8 mouse cellular contexts compared by ENCODE assay signal in the genomic region with DNA sequence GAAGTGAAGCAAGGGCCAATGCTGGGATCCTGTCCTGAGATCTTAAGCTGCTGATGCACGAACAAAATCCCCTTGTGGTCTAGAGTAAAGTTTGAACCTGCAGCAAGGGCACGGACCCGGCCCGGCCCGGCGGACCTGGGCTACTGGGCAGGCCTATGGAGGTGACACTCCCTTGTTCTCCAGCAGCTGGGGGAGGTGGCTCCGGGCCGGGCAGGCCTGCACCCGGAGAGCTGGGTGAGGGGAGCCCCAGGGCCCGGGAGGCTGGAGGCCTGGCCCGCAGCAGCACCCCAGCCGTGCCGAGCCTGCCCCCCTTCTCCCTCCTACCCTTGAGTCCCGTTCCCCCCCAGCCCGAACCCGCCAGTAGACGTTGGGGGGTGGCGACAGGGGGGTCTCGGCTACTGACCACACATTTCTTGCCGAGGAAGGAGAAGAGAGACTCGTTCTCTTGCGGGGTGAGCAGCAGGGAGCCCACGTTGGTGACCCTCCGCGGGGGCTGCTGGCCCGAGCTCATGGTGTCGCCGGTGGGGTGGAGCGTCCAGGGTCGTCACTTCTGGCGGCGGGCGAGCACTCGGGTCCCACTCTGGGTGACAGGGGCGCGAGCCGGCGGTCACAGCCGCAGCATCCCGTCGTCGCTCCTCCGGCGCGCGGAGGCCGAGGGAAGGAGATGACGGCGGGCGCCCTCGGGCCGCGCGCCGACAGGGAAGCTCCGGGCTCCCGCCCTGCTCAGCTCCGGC. TPM values are rescaled to one million over a fixed set of nuclear protein-coding genes. Genes with fewer than 3 reads are reported as not detected.
DNase-seq lines count a peak whose midpoint lies in the region; ATAC-seq and TF ChIP-seq lines count a peak whose summit lies in the region.

No protein-coding gene starts in this region.

- dilution Hi-C loops in CH12.LX (cut with MboI; ENCODE audit: extremely low pct_ligation_motif_present, extremely low pct_unique_long_range_greater_than_20kb, low sequenced_read_pairs): no loop called here

- in situ Hi-C loops in CH12.LX (cut with MboI; ENCODE audit: low pct_ligation_motif_present, low pct_unique_long_range_greater_than_20kb, low sequenced_read_pairs): no loop called here

- ATAC-seq in forebrain, embryonic 13.5 days: peak; percentile 50
- peak; percentile 53 for ATAC-seq in heart, embryonic 16.5 days (replicated peaks; ENCODE audit: extremely low read depth, insufficient read depth, low FRiP score)
- peak; percentile 50 for ATAC-seq in liver, postnatal 0 days
- ATAC-seq in neural tube, embryonic 14.5 days (ENCODE audit: low read depth): peak; percentile 42

- peaks cover 2 to 26% of the 10 kb centered on the region in 2 experiments; a peak in 2 of 4 replicates for H3K4me1 ChIP-seq in CH12.LX (ENCODE audit: control insufficient read depth in 1 of 2, insufficient read depth in 2 of 2)
- H3K4me1 ChIP-seq in forebrain, embryonic 13.5 days: peaks cover 22% of the 10 kb centered on the region
- H3K4me1 ChIP-seq in heart, embryonic 16.5 days (ENCODE audit: control insufficient read depth, insufficient read depth, low read length): peaks cover 9% of the 10 kb centered on the region
- peaks cover 10% of the 10 kb centered on the region for H3K4me1 ChIP-seq in liver, postnatal 0 days (ENCODE audit: insufficient read depth)
- H3K4me1 ChIP-seq in neural tube, embryonic 14.5 days (ENCODE audit: control insufficient read depth, insufficient read depth, low read length): peaks cover 12% of the 10 kb centered on the region

- H3K27ac ChIP-seq in CH12.LX (ENCODE audit: insufficient read depth, low read depth): peak overlapping the region; percentile 50
- peak overlapping the region; percentile 97 for H3K27ac ChIP-seq in forebrain, embryonic 13.5 days
- H3K27ac ChIP-seq in heart, embryonic 16.5 days (ENCODE audit: low read length): peak overlapping the region; percentile 98
- peak overlapping the region; percentile 98 for H3K27ac ChIP-seq in liver, postnatal 0 days (ENCODE audit: low read depth)
- peak overlapping the region; percentile 96 for H3K27ac ChIP-seq in neural tube, embryonic 14.5 days (ENCODE audit: low read depth, low read length)

- no peaks in the 10 kb centered on the region for H3K27me3 ChIP-seq in CH12.LX (replicated peaks)
- H3K27me3 ChIP-seq in forebrain, embryonic 13.5 days: no peaks in the 10 kb centered on the region
- no peaks in the 10 kb centered on the region for H3K27me3 ChIP-seq in heart, embryonic 16.5 days (ENCODE audit: control insufficient read depth, insufficient read depth, low read length)
- H3K27me3 ChIP-seq in liver, postnatal 0 days (ENCODE audit: insufficient read depth, low read length): no peaks in the 10 kb centered on the region
- H3K27me3 ChIP-seq in neural tube, embryonic 14.5 days (ENCODE audit: control insufficient read depth, insufficient read depth, low read length): no peaks in the 10 kb centered on the region; the same call in 1 of the 2 replicates

- H3K9ac ChIP-seq in CH12.LX (ENCODE audit: insufficient read depth, low read depth): peak overlapping the region; percentile 88
- peak overlapping the region; percentile 95 for H3K9ac ChIP-seq in forebrain, embryonic 13.5 days
- peak overlapping the region; percentile 99 for H3K9ac ChIP-seq in heart, embryonic 16.5 days (ENCODE audit: low read length)
- H3K9ac ChIP-seq in liver, postnatal 0 days (replicated peaks): peak overlapping the region; percentile 99
- peak overlapping the region; percentile 90 for H3K9ac ChIP-seq in neural tube, embryonic 14.5 days (replicated peaks; ENCODE audit: low read depth, low read length)

- H3K4me3 ChIP-seq in CH12.LX (replicated peaks in 1 of 3; ENCODE audit: low read depth in 2 of 3, low read length in 2 of 3, poor library complexity in 1 of 3): peak overlapping the region; percentile 96 to 98 (median 96)
- peak overlapping the region; percentile 94 for H3K4me3 ChIP-seq in forebrain, embryonic 13.5 days
- peak overlapping the region; percentile 99 for H3K4me3 ChIP-seq in heart, embryonic 16.5 days (ENCODE audit: low read length)
- peak overlapping the region; percentile 98 for H3K4me3 ChIP-seq in liver, postnatal 0 days (ENCODE audit: low read depth, low read length)
- peak overlapping the region; percentile 92 for H3K4me3 ChIP-seq in neural tube, embryonic 14.5 days (ENCODE audit: low read depth, low read length)

- H3K79me2 ChIP-seq in CH12.LX (replicated peaks; ENCODE audit: control insufficient read depth, extremely low read depth, insufficient read depth, poor library complexity, severe bottlenecking): peaks cover 38% of the 10 kb centered on the region

- no peak for TF ChIP-seq RAD21 in CH12.LX (IDR thresholded peaks at IDR 0.05; ENCODE audit: low read depth, low read length)

- TF ChIP-seq EP300 in CH12.LX (IDR thresholded peaks at IDR 0.05; ENCODE audit: low read length): no peak
- no peak for TF ChIP-seq EP300 in liver, postnatal 0 days (IDR thresholded peaks at IDR 0.05; ENCODE audit: low read depth)

- DNase-seq in CH12.LX (ENCODE audit: extremely low read depth): peak; percentile 35
- peak; percentile 41 for DNase-seq in adrenal gland, adult 8-10 months
- peak; percentile 70 for DNase-seq in kidney, postnatal 10 days
- peak; percentile 67 for DNase-seq in liver, postnatal 0 days
- peak; percentile 54 for DNase-seq in urinary bladder, adult 2 months (ENCODE audit: low spot score)

- no peak for TF ChIP-seq POLR2A in CH12.LX (IDR thresholded peaks at IDR 0.05; ENCODE audit: low read depth, low read length)

- WGBS in forebrain, embryonic 13.5 days: under 1% methylated on average over 35 of the region's 58 CpGs
- under 1% methylated on average over 58 of the region's 58 CpGs for WGBS in heart, embryonic 16.5 days
- WGBS in liver, postnatal 0 days (ENCODE audit: insufficient replicate concordance): 0% methylated on average over 35 of the region's 58 CpGs
- 0% methylated on average over 46 of the region's 58 CpGs for WGBS in neural tube, embryonic 14.5 days

- H3K36me3 ChIP-seq in CH12.LX (replicated peaks in 1 of 2; ENCODE audit: control insufficient read depth in 1 of 2, insufficient read depth in 1 of 2, low read length in 1 of 2): peaks cover 0 to 7% of the 10 kb centered on the region in 2 experiments
- H3K36me3 ChIP-seq in forebrain, embryonic 13.5 days (ENCODE audit: poor library complexity, severe bottlenecking): no peaks in the 10 kb centered on the region
- no peaks in the 10 kb centered on the region for H3K36me3 ChIP-seq in heart, embryonic 16.5 days (ENCODE audit: control insufficient read depth, insufficient read depth)
- H3K36me3 ChIP-seq in liver, postnatal 0 days (replicated peaks; ENCODE audit: insufficient read depth, low read length): no peaks in the 10 kb centered on the region
- no peaks in the 10 kb centered on the region for H3K36me3 ChIP-seq in neural tube, embryonic 14.5 days (ENCODE audit: control insufficient read depth, insufficient read depth, low read length)

- H3K4me2 ChIP-seq in CH12.LX (ENCODE audit: insufficient read depth, low read depth, poor library complexity, severe bottlenecking): peak overlapping the region; percentile 81
- peak overlapping the region; percentile 93 for H3K4me2 ChIP-seq in forebrain, embryonic 13.5 days
- H3K4me2 ChIP-seq in heart, embryonic 16.5 days (ENCODE audit: low read depth, low read length): peak overlapping the region; percentile 74
- H3K4me2 ChIP-seq in liver, postnatal 0 days (ENCODE audit: low read depth, low read length): peak overlapping the region; percentile 80
- peak overlapping the region; percentile 87 for H3K4me2 ChIP-seq in neural tube, embryonic 14.5 days (ENCODE audit: low read depth, low read length)

- no peaks in the 10 kb centered on the region for H3K9me3 ChIP-seq in CH12.LX (replicated peaks; ENCODE audit: low read length)
- H3K9me3 ChIP-seq in forebrain, embryonic 13.5 days (replicated peaks): no peaks in the 10 kb centered on the region
- no peaks in the 10 kb centered on the region for H3K9me3 ChIP-seq in heart, embryonic 16.5 days (replicated peaks; ENCODE audit: control insufficient read depth, low read length)
- no peaks in the 10 kb centered on the region for H3K9me3 ChIP-seq in liver, postnatal 0 days (ENCODE audit: low read length)
- no peaks in the 10 kb centered on the region for H3K9me3 ChIP-seq in neural tube, embryonic 14.5 days (ENCODE audit: control insufficient read depth, low read length)

- no peak for TF ChIP-seq CTCF in CH12.LX (conservative IDR thresholded peaks at IDR 0.05 in 1 of 2, IDR thresholded peaks at IDR 0.05 in 1 of 2; ENCODE audit: low read depth in 2 of 2, low read length in 2 of 2)
- TF ChIP-seq CTCF in liver, postnatal 0 days (IDR thresholded peaks at IDR 0.05; ENCODE audit: low read depth): no peak

TF ChIP-seq in CH12.LX, 34 proteins besides CTCF, POLR2A, EP300 and RAD21 (continues in another document):
- TF ChIP-seq MEF2A (IDR thresholded peaks at IDR 0.05; ENCODE audit: borderline replicate concordance, low read depth, low read length): no peak
- no peak for TF ChIP-seq IRF4 (IDR thresholded peaks at IDR 0.05; ENCODE audit: low read depth, low read length)
- no peak for TF ChIP-seq JUN (IDR thresholded peaks at IDR 0.05; ENCODE audit: insufficient read depth, low read depth, low read length)
- TF ChIP-seq ETS1 (conservative IDR thresholded peaks at IDR 0.05; ENCODE audit: low read depth, low read length): no peak
- TF ChIP-seq SIN3A (IDR thresholded peaks at IDR 0.05; ENCODE audit: low read length): 0 out of 2 replicates have a peak, but pooled peaks have one; percentile 22
- TF ChIP-seq MYC (IDR thresholded peaks at IDR 0.05; ENCODE audit: low read depth, low read length): no peak
- TF ChIP-seq RCOR1 (conservative IDR thresholded peaks at IDR 0.05; ENCODE audit: low read depth, low read length): no peak
- no peak for TF ChIP-seq POLR2AphosphoS2 (IDR thresholded peaks at IDR 0.05; ENCODE audit: low read depth, low read length)
- TF ChIP-seq NELFE (IDR thresholded peaks at IDR 0.05; ENCODE audit: low read depth, low read length): no peak
- TF ChIP-seq CHD1 (IDR thresholded peaks at IDR 0.05; ENCODE audit: low read depth, low read length): no peak; the same call in 1 of the 2 replicates
- TF ChIP-seq USF1 (IDR thresholded peaks at IDR 0.05; ENCODE audit: low read depth, low read length): no peak
- peak; percentile 19; the same call in 1 of the 2 replicates for TF ChIP-seq MXI1 (IDR thresholded peaks at IDR 0.05; ENCODE audit: low read depth, low read length)

RNA-seq across cellular contexts. Expression of gene Wasl, which starts 0.5 kb away (rescaled TPM):
- total RNA-seq in CH12.LX (2012; rRNA removed) (3.9 and 5.6 TPM in 2 replicates), CH12.LX (2014; rRNA removed) (7.6 and 7.8 TPM in 2 replicates)
- 7.4 and 8.4 TPM in 2 replicates for polyA plus RNA-seq in CH12.LX (2012; ENCODE audit: insufficient read length, low read depth)
- 10 to 100 TPM; 58.4 to 74.0 (median 63.4) TPM for total RNA-seq in adrenal gland, adult 8-10 months (2022)
- polyA plus RNA-seq in forebrain, embryonic 13.5 days (2015; fragmentation: Nextera tagmentation; extraction: Ambion mirVana): 70.8 and 76.9 TPM in 2 replicates
- polyA plus RNA-seq in heart, embryonic 16.5 days (2015; fragmentation: Nextera tagmentation; extraction: Ambion mirVana): 42.9 and 52.0 TPM in 2 replicates
- 44.2 and 46.0 TPM in 2 replicates for polyA plus RNA-seq in liver, postnatal 0 days (2015; fragmentation: Nextera tagmentation; extraction: Ambion mirVana)
- polyA plus RNA-seq in neural tube, embryonic 14.5 days (2014; fragmentation: Nextera tagmentation; extraction: Ambion mirVana): 53.4 and 53.6 TPM in 2 replicates
- polyA plus RNA-seq in urinary bladder, adult 2 months (2012; rRNA removed): 47.4 and 53.8 TPM in 2 replicates

Comparison
In these comparisons a context has a peak if more than half of its experiments do, and no peak if none do; other contexts are left out.
1. Peak in every context shown above with its lines: DNase-seq, ATAC-seq, H3K4me3 ChIP-seq and H3K27ac ChIP-seq.